Mouse (Mus musculus) brain, adult 2 months (tissue): ENCODE measurements around the gene Ostn.
"Not testable (repeated sequence)": the region's sequence is repeated elsewhere in the genome, so short reads cannot be mapped to it uniquely, and the experiment has no call there.

Source experiments
- DNase-seq: peaks from one replicate; pipeline ENCODE4 v3.0.0; 2011; ENCODE audit warnings: low read depth, low spot score

The Ostn gene

GRCm38 (mm10) chr16:27307189-27307588 lies at the start of gene Ostn:
Gene Ostn (plus strand): TSS chr16:27307489.
- DNase-seq, result not testable (repeated sequence)

GRCm38 (mm10) chr16:27268748-27269147 lies 38.5 kb upstream of the Ostn start:
- DNase-seq, result no peak

GRCm38 (mm10) chr16:27287410-27287809 lies 19.9 kb upstream of the Ostn start:
- no peak for DNase-seq

- no peak for DNase-seq
These were observed 10.8 kb upstream of the Ostn start for GRCm38 (mm10) chr16:27296508-27296907.

- DNase-seq, result no peak
These were observed 10.4 kb upstream of the Ostn start for GRCm38 (mm10) chr16:27296929-27297328.

GRCm38 (mm10) chr16:27319099-27319498 lies 11.8 kb downstream of the Ostn start:
- no peak for DNase-seq

- no peak for DNase-seq
These were observed 14.8 kb downstream of the Ostn start for GRCm38 (mm10) chr16:27322047-27322446.

GRCm38 (mm10) chr16:27326463-27326862 lies 19.2 kb downstream of the Ostn start:
- no peak for DNase-seq

GRCm38 (mm10) chr16:27347521-27347920 lies 40.2 kb downstream of the Ostn start:
- no peak for DNase-seq

GRCm38 (mm10) chr16:27348359-27348758 lies 41.1 kb downstream of the Ostn start:
- no peak for DNase-seq

GRCm38 (mm10) chr16:27349235-27349634 lies 41.9 kb downstream of the Ostn start:
- DNase-seq, result no peak

GRCm38 (mm10) chr16:27349878-27350532 lies 42.7 kb downstream of the Ostn start:
- no peak for DNase-seq

GRCm38 (mm10) chr16:27354464-27354863 lies 47.2 kb downstream of the Ostn start:
- DNase-seq, result no peak

- DNase-seq, result no peak
These were observed 52.8 kb downstream of the Ostn start for GRCm38 (mm10) chr16:27360059-27360458.

- no peak for DNase-seq
These were observed 62.9 kb downstream of the Ostn start, which contains the start of gene Uts2b for GRCm38 (mm10) chr16:27370191-27370590. Gene Uts2b (minus strand): TSS chr16:27370239.

- DNase-seq, result no peak
These were observed 63.4 kb downstream of the Ostn start for GRCm38 (mm10) chr16:27370700-27371099.

- DNase-seq, result peak; percentile 30
These were observed 66.8 kb downstream of the Ostn start for GRCm38 (mm10) chr16:27374139-27374538.

GRCm38 (mm10) chr16:27375318-27375717 lies 68.0 kb downstream of the Ostn start:
- DNase-seq, result no peak

GRCm38 (mm10) chr16:27376556-27376955 lies 69.3 kb downstream of the Ostn start:
- DNase-seq, result no peak

GRCm38 (mm10) chr16:27382217-27382616 lies 74.9 kb downstream of the Ostn start:
- DNase-seq, result no peak

- peak; percentile 84 for DNase-seq
These were observed 77.8 kb downstream of the Ostn start for GRCm38 (mm10) chr16:27384893-27385603.

- DNase-seq, result no peak
These were observed 78.4 kb downstream of the Ostn start for GRCm38 (mm10) chr16:27385649-27386048.

- DNase-seq, result no peak
These were observed 79.6 kb downstream of the Ostn start for GRCm38 (mm10) chr16:27386850-27387407.
